Mouse (Mus musculus): Measurements from ENCODE around the gene Ikzf2.

Gene Ikzf2

GRCm38 (mm10) chr1:69638321-69638720 is 48.7 kb downstream of the Ikzf2 start:
- TF ChIP-seq GATA4 (IDR thresholded peaks at IDR 0.05; ENCODE audit: insufficient replicate concordance, low read length) = no peak

DNA sequence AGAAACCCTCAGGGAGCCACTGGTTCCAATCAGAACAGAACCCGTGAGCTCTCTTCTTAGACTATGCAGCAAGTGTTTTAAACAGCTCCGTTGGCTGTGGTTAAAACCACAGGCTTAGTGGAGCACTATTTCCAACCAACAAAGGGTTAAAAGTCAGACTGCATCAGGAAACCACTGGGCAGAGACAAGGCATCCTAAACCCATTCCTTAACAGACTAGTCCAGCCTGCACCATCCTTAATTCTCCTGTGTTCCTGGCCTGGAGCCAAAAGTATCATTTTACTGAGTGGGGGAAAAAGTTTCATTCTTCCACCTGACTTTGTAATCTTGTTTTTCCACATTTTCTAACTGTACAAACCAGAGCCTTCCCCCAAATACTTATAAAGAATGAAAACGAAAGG is 49.1 kb downstream of the Ikzf2 start:
- no peak for TF ChIP-seq GATA4 (IDR thresholded peaks at IDR 0.05; ENCODE audit: insufficient replicate concordance, low read length)

- no peak for TF ChIP-seq GATA4 (IDR thresholded peaks at IDR 0.05; ENCODE audit: insufficient replicate concordance, low read length)
Measured at GRCm38 (mm10) chr1:69634259-69634658, 52.8 kb downstream of the Ikzf2 start.

- no peak for TF ChIP-seq GATA4 (IDR thresholded peaks at IDR 0.05; ENCODE audit: insufficient replicate concordance, low read length)
Measured at GRCm38 (mm10) chr1:69630508-69630907, 56.5 kb downstream of the Ikzf2 start.

GRCm38 (mm10) chr1:69629513-69629912 is 57.5 kb downstream of the Ikzf2 start:
- TF ChIP-seq GATA4 (IDR thresholded peaks at IDR 0.05; ENCODE audit: insufficient replicate concordance, low read length) = no peak

DNA sequence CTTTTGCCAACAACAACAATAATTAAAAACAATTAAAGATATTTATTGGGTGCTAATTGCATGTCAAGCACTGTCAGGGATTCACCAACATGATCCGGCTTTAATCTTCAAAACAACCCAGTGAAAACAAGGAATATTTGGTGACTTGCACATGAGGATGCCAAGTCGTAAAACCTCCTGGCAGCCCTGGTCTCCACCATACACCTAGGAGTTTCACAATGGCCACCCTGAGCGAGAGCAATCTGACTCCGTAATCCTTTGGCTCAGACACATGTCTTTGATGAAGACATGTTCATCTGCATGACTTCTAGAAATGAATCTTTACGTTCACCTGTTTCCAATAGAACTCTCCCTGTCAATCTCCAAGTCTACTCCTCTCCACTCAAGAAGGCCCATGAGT is 75.0 kb downstream of the Ikzf2 start:
- no peak for TF ChIP-seq GATA4 (IDR thresholded peaks at IDR 0.05; ENCODE audit: insufficient replicate concordance, low read length)

DNA sequence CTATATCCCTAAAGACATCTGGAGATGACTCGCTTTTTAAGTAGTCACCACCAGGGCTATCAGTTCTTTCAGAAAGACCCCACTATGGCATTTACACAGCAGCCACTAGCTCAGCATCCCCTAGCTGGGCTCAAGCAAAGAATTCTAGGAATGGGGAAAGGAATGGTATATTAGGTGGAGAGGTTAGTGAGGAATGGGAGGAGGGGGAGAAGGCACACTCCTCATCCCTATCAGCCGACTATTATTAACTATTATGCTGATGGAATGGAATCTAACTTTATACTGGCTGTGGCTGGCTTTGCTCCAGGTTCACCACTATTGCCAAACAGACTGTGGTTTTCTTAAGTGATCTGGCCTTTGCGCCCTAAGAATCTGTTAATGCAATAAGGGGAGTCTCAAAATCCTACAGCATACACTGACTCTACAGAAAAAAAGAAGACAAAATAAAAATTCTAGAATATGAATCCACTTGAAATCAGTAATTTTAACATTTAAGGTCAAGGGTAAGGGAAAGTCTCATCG is 75.8 kb downstream of the Ikzf2 start:
- TF ChIP-seq GATA4 (IDR thresholded peaks at IDR 0.05; ENCODE audit: insufficient replicate concordance, low read length) = no peak

DNA sequence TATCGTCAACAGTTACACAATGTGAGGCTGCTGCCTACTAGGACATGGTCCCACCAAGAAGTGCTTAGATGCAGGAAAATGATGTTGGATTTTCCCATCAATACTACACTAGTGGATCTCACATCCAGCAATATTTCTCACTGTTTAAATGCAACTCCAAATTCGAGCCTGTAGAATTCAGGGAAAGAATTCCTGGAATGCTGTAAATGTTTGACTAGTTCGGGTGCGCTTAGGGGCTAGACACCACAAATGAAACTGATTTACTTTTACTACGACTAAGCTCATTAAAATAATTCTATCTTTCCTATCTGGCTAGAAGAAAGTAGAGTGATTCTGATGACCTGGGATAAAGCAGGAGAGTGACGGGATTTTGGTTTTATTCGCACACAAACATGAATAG is 76.3 kb downstream of the Ikzf2 start:
- no peak for TF ChIP-seq GATA4 (IDR thresholded peaks at IDR 0.05; ENCODE audit: insufficient replicate concordance, low read length)

DNA sequence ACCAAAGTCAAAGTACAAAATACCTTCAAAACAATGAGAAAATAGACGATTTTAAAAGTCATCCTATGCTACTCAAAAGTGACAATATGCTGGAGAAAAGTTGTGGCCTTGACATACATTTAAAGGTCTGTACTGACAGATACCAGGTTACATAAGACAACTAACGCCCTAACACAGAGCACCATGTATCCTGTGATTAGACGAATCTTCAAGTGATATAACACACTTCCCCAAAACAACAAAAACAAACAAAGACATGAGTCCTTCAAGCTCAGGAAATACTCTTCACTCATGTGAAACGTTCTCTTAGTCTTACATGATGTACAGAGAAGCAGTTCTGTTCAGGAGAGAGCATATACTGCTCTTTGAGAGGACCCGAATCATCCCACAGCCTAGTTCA is 78.2 kb downstream of the Ikzf2 start:
- no peak for TF ChIP-seq GATA4 (IDR thresholded peaks at IDR 0.05; ENCODE audit: insufficient replicate concordance, low read length)

DNA sequence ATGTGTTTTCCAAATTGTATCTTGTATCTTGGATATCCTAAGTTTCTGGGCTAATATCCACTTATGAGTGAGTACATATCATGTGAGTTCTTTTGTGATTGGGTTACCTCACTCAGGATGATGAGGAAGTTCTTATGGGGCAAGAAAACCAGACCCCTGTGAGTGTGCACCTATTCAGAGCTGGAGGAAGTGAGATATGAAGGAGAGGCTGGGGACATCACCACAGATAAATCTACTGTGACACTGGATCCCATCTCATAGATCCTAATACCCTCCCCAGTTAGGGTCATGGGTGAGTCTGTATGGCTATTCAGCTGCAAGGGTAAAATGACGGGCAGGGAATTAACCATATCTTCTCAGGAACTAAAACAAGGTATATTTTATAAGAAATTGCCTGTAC is 80.2 kb downstream of the Ikzf2 start:
- no peak for TF ChIP-seq GATA4 (IDR thresholded peaks at IDR 0.05; ENCODE audit: insufficient replicate concordance, low read length)

DNA sequence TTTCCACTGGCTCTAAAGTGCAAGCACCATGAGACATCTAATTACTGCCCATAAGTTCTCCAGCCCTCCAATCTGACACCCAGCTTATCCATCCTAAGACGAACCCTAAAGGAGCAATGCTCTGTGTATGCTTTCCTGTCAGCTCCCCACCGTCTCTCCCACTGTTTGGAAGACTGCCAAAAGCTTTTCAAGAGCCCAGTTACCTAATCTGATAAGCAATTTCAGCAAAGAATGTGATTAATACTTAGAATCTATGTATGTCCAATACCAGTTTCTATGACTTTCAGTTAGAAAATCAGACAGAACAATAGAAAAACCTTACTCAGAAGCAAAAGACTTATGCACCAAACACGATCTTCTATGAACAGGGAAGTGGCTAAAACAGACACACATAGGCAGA is 82.8 kb downstream of the Ikzf2 start:
- no peak for TF ChIP-seq GATA4 (IDR thresholded peaks at IDR 0.05; ENCODE audit: insufficient replicate concordance, low read length)

DNA sequence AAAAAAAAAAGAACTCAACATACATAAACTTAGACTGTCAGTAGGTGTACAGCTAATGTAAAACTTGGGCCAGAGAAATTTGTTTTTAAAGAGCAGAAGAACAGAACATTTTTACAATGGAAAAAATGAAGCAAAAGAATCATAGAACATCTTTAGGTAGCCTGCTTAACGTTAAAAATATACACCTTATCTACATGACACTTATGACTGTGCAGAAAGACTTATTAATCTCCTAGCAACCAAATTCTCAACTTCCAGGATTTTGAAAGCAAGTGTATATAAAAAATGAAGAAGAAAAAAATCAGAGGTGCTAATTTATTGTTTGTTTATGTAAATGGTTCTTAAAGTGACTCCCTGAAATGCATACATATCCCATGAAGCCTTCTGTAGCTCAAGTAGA is 86.1 kb downstream of the Ikzf2 start:
- TF ChIP-seq GATA4 (IDR thresholded peaks at IDR 0.05; ENCODE audit: insufficient replicate concordance, low read length) = no peak

GRCm38 (mm10) chr1:69599074-69599772 is 87.8 kb downstream of the Ikzf2 start:
- TF ChIP-seq GATA4 (IDR thresholded peaks at IDR 0.05; ENCODE audit: insufficient replicate concordance, low read length) = no peak

DNA sequence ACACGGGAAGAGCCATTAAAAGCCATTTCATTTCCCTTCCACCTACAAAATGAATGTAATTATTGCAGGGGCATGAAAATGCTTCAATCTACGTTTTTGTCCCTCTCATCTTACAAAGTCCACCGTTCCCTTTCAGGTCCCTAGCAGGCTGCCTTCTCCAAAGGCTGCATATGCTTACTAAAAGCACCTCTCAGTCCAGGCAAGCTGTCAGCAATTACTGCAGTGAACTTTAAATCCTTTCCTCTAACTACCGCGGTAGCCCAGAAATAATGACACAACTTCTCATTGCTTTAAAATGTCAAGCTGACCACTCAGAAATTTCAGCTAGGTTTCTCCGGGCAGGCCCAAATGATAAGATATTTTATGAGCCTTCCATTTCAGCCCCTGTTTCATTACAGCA is 95.2 kb downstream of the Ikzf2 start:
- TF ChIP-seq GATA4 (IDR thresholded peaks at IDR 0.05; ENCODE audit: insufficient replicate concordance, low read length) = no peak

DNA sequence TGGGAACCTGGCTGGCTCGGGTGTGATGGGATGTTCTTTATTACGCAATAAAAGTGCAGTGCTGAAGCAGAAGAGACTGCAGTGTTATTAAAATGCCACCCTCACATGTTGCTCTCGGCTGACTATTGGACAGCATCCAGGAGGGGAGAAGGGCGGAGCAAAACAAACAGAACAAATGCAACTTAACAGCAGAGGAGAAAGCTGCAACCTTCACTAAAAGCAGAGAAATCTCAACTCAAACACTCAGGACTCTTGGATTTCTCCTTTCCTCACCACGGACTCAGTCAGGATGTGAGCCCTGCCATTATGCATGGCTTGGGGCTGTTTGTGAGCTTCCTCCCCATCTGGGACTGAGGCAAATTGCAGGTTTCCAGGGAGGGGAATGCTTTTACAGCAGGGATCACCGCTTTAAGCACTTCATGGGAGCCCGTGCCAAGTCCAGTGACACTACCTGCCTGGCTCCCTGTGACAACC is 95.7 kb downstream of the Ikzf2 start:
- no peak for TF ChIP-seq GATA4 (IDR thresholded peaks at IDR 0.05; ENCODE audit: insufficient replicate concordance, low read length)

DNA sequence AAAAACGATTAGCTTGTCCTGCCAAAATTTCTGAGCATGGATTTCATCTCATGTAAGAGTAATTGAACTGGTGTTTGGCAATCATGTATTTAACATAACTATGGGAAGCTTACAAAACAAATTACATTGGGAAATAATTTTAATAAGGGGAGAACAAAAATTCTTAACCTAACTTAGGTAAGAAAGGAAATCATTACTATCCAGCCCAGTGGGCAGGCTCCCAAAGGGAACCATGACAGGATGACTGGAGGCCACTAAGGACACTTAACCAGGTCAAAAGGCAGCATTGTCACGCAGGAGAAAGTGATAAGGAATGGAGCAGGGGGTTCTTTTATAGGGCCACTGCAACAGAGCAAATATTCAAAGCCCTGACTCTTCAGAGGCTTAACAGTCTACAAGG is 101.5 kb downstream of the Ikzf2 start:
- TF ChIP-seq GATA4 (IDR thresholded peaks at IDR 0.05; ENCODE audit: insufficient replicate concordance, low read length) = no peak
